Mouse (Mus musculus) frontal cortex, adult (tissue): Measurements from ENCODE around the gene Mpp1.

ENCODE experiments used
- ATAC-seq: cut with Nextera tagmentation; 2 replicates; pipeline ENCODE4 v1.9.2; 2017; ENCODE audit warnings: mild to moderate bottlenecking, moderate library complexity, mixed read lengths; ENCODE audit not compliant: low TSS enrichment

Gene Mpp1

GRCm38 (mm10) chrX:75083982-75084773 lies 46.6 kb downstream of the Mpp1 start:
- peak; percentile 84 for ATAC-seq

- no peak for ATAC-seq
These were observed 48.5 kb downstream of the Mpp1 start for GRCm38 (mm10) chrX:75082351-75082750.
